Mouse (Mus musculus) kidney, embryonic 16.5 days (tissue): ENCODE results near the gene Arrb2. TPM values are rescaled to one million over a fixed set of nuclear protein-coding genes. Genes with fewer than 3 reads are reported as not detected.

ENCODE experiments used
- ATAC-seq: fragments of 200-750 bp; cut with Nextera tagmentation; 2 replicates; pipeline ENCODE4 v1.8.0; 2017; ENCODE audit warnings: moderate TSS enrichment; ENCODE audit not compliant: low FRiP score, low TSS enrichment
- H3K27ac ChIP-seq: fragments of 300-500 bp; sonication (generic); 2 replicates; pipeline ENCODE4 v1.5.1; 2014; ENCODE audit warnings: low read length
- H3K27me3 ChIP-seq: fragments of 300-500 bp; sonication (generic); 2 replicates; pipeline ENCODE4 v1.6.1; 2014; ENCODE audit warnings: low read length, control low read depth, mixed read lengths; ENCODE audit not compliant: insufficient read depth
- H3K36me3 ChIP-seq: fragments of 300-500 bp; sonication (generic); 2 replicates; pipeline ENCODE4 v1.6.1; 2014; ENCODE audit warnings: low read length, control low read depth, mixed read lengths; ENCODE audit not compliant: insufficient read depth
- H3K4me1 ChIP-seq: fragments of 300-500 bp; sonication (generic); 2 replicates; pipeline ENCODE4 v1.6.1; 2014; ENCODE audit warnings: low read length, control low read depth, mixed read lengths; ENCODE audit not compliant: insufficient read depth
- H3K4me2 ChIP-seq: fragments of 300-500 bp; sonication (generic); replicated peaks from 2 replicates; pipeline ENCODE4 v1.6.1; 2014; ENCODE audit warnings: low read depth, low read length
- H3K4me3 ChIP-seq: fragments of 300-500 bp; sonication (generic); 2 replicates; pipeline ENCODE4 v1.5.1; 2014; ENCODE audit warnings: mild to moderate bottlenecking, low read length
- H3K9ac ChIP-seq: fragments of 300-500 bp; sonication (generic); replicated peaks from 2 replicates; pipeline ENCODE4 v1.6.1; 2014; ENCODE audit warnings: low read length
- H3K9me3 ChIP-seq: fragments of 300-500 bp; sonication (generic); 2 replicates; pipeline ENCODE4 v1.6.1; 2016; ENCODE audit warnings: low read length, control low read depth
- WGBS: fragments of 180-500 bp; shearing (Covaris S2); extraction: QIAGEN DNeasy Blood & Tissue Kit; methylation state at CpG from one replicate; pipeline ENCODE4 v1.1.7; 2014; 5-methylcytosine and 5-hydroxymethylcytosine counted together
- polyA plus RNA-seq: library from polyadenylated mRNA; unstranded; fragments of >200 nt; fragmentation: Nextera tagmentation; extraction: Ambion mirVana; gene quantifications from 2 replicates; pipeline ENCODE4 v1.2.1, GENCODE M21; 2015

Gene Arrb2
- polyA plus RNA-seq, 1 experiment from 2014 or later = 15.3 TPM

GRCm38 (mm10) chr11:70440637-70441036 is 8.2 kb downstream of the Arrb2 start:
- peaks cover 36% of the 10 kb centered on the region for H3K36me3 ChIP-seq
- H3K27me3 ChIP-seq = no peaks in the 10 kb centered on the region
- ATAC-seq = no peak
- no peaks in the 10 kb centered on the region for H3K9me3 ChIP-seq
- no peaks in the 10 kb centered on the region for H3K4me1 ChIP-seq
- H3K27ac ChIP-seq = no peak overlapping the region
- 89% methylated on average over 4 of the region's 4 CpGs for WGBS
- no peak overlapping the region for H3K4me3 ChIP-seq
- H3K9ac ChIP-seq = no peak overlapping the region
- no peak overlapping the region for H3K4me2 ChIP-seq

- H3K4me2 ChIP-seq = no peak overlapping the region
- ATAC-seq = no peak
- peaks cover 30% of the 10 kb centered on the region for H3K36me3 ChIP-seq
- H3K9me3 ChIP-seq = no peaks in the 10 kb centered on the region
- 91% methylated on average over 7 of the region's 7 CpGs for WGBS
- no peak overlapping the region for H3K9ac ChIP-seq
- H3K4me1 ChIP-seq = no peaks in the 10 kb centered on the region
- H3K4me3 ChIP-seq = no peak overlapping the region
- H3K27ac ChIP-seq = no peak overlapping the region
- no peaks in the 10 kb centered on the region for H3K27me3 ChIP-seq
Observed at GRCm38 (mm10) chr11:70441882-70442281, 9.4 kb downstream of the Arrb2 start.

GRCm38 (mm10) chr11:70443964-70444363 is 11.5 kb downstream of the Arrb2 start:
- no peak for ATAC-seq
- H3K9me3 ChIP-seq = no peaks in the 10 kb centered on the region
- WGBS = 87% methylated on average over 3 of the region's 3 CpGs

GRCm38 (mm10) chr11:70444667-70445066 is 12.2 kb downstream of the Arrb2 start:
- peaks cover 6% of the 10 kb centered on the region for H3K36me3 ChIP-seq
- H3K4me3 ChIP-seq = no peak overlapping the region
- no peak for ATAC-seq
- H3K27ac ChIP-seq = no peak overlapping the region
- H3K4me2 ChIP-seq = no peak overlapping the region
- H3K9ac ChIP-seq = no peak overlapping the region
- 78% methylated on average over 6 of the region's 6 CpGs for WGBS
- H3K27me3 ChIP-seq = no peaks in the 10 kb centered on the region
- H3K4me1 ChIP-seq = no peaks in the 10 kb centered on the region
- H3K9me3 ChIP-seq = no peaks in the 10 kb centered on the region

More at GRCm38 (mm10) chr11:70443964-70444363, 11.5 kb downstream of the Arrb2 start:
- Histone ChIP-seq H3K4me2 (no peak overlapping the region), H3K4me1 (no peaks in the 10 kb centered on the region), H3K4me3 (no peak overlapping the region), H3K9ac (no peak overlapping the region), H3K27ac (no peak overlapping the region), H3K27me3 (no peaks in the 10 kb centered on the region), H3K36me3 (peaks cover 13% of the 10 kb centered on the region)

- Histone ChIP-seq H3K27ac (no peak overlapping the region), H3K9me3 (no peaks in the 10 kb centered on the region), H3K4me2 (no peak overlapping the region), H3K4me3 (no peak overlapping the region), H3K9ac (no peak overlapping the region), H3K27me3 (no peaks in the 10 kb centered on the region), H3K36me3 (no peaks in the 10 kb centered on the region), H3K4me1 (no peaks in the 10 kb centered on the region)
- no peak for ATAC-seq
- 46% methylated on average over 3 of the region's 3 CpGs for WGBS
Observed at GRCm38 (mm10) chr11:70446756-70447155, 14.3 kb downstream of the Arrb2 start.

- Histone ChIP-seq H3K27ac (no peak overlapping the region), H3K36me3 (no peaks in the 10 kb centered on the region), H3K27me3 (no peaks in the 10 kb centered on the region), H3K9ac (no peak overlapping the region), H3K9me3 (no peaks in the 10 kb centered on the region), H3K4me3 (no peak overlapping the region), H3K4me2 (no peak overlapping the region), H3K4me1 (peaks cover under 1% of the 10 kb centered on the region)
- 64% methylated on average over 1 of the region's 1 CpGs for WGBS
- no peak for ATAC-seq
Observed at GRCm38 (mm10) chr11:70447373-70447772, 14.9 kb downstream of the Arrb2 start.

- Histone ChIP-seq H3K4me1 (peaks cover 15% of the 10 kb centered on the region), H3K4me2 (no peak overlapping the region), H3K9me3 (no peaks in the 10 kb centered on the region), H3K36me3 (0 out of 2 replicates have a peak, but pooled peaks cover 7% of the 10 kb centered on the region), H3K27ac (no peak overlapping the region), H3K4me3 (no peak overlapping the region; the same call in 1 of the 2 replicates), H3K27me3 (no peaks in the 10 kb centered on the region), H3K9ac (no peak overlapping the region)
- ATAC-seq = no peak
- WGBS = 77% methylated on average over 2 of the region's 2 CpGs
Observed at GRCm38 (mm10) chr11:70450926-70451325, 18.5 kb downstream of the Arrb2 start.

- no peaks in the 10 kb centered on the region for H3K27me3 ChIP-seq
- H3K27ac ChIP-seq = peak within 1 kb of the TSS; percentile 98
- 0 out of 2 replicates have a peak, but pooled peaks cover 7% of the 10 kb centered on the region for H3K36me3 ChIP-seq
- peak; percentile 99 for ATAC-seq
- peak within 1 kb of the TSS; percentile 94 for H3K9ac ChIP-seq
- H3K4me1 ChIP-seq = peaks cover 15% of the 10 kb centered on the region
- peak within 1 kb of the TSS; percentile 78 for H3K4me3 ChIP-seq
- H3K9me3 ChIP-seq = no peaks in the 10 kb centered on the region
- WGBS = under 1% methylated on average over 46 of the region's 46 CpGs
- H3K4me2 ChIP-seq = peak within 1 kb of the TSS; percentile 63
Observed at GRCm38 (mm10) chr11:70451797-70452498, 19.5 kb downstream of the Arrb2 start, which contains the start of gene Med11. Med11 (plus strand) TSS chr11:70451919.

- H3K27ac ChIP-seq = no peak overlapping the region
- H3K4me3 ChIP-seq = no peak overlapping the region
- H3K9me3 ChIP-seq = no peaks in the 10 kb centered on the region
- 0 out of 2 replicates have a peak, but pooled peaks cover 7% of the 10 kb centered on the region for H3K36me3 ChIP-seq
- no peak overlapping the region for H3K4me2 ChIP-seq
- H3K4me1 ChIP-seq = peaks cover 15% of the 10 kb centered on the region
- no peak for ATAC-seq
- 91% methylated on average over 9 of the region's 9 CpGs for WGBS
- no peak overlapping the region for H3K9ac ChIP-seq
- no peaks in the 10 kb centered on the region for H3K27me3 ChIP-seq
Observed at GRCm38 (mm10) chr11:70453261-70454044, 21.0 kb downstream of the Arrb2 start.
